Mouse (Mus musculus) kidney, adult 9 months (tissue): ENCODE results near the gene Safb.
A peak's percentile ranks its signal among the peaks of the same experiment; 100 is the strongest.

Source experiments
- DNase-seq: peaks from one replicate; pipeline ENCODE4 v3.0.0; 2022

Safb gene

GRCm38 (mm10) chr17:56561866-56562265, 22.8 kb upstream of the Safb start:
- no peak for DNase-seq

DNA sequence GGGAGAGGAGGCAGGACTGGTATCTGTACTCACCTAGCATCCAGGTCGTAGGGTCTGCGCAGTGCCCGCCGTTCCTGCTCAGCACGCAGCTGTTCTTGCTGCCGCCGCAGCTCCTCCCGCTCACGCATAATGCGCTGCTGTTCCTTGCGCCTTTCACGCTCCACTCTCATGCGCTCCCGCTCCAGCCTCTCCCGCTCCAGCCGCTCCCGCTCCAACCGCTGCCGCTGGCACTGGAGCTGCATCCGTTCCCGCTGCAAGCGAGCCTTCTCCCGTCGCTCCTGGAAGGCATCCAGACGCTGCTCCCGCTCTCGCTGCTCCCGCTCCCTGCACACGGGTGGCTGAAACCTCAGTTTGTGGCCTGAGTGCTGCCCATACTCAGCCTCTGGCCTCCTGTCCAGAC, 18.3 kb upstream of the Safb start:
- no peak for DNase-seq

DNA sequence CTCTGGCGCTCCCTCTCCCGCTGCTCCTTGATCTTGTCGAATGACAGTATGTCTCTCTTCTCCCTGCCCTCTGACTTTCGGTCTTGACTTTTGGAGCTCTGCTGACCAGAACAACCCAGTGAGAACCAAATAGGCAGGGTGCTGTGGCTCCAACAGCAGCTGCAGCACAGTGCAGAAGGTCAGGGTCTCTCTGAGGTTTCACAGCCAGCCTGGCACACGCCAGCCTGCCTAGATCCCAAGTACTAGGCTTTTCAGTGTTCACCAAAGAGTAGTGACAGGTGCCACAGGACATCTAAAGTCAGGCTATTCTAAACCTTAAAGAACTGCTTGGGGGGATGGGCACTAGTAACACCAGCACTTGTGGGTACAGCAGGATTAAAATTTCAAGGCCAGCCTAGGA, 17.7 kb upstream of the Safb start:
- no peak for DNase-seq

- DNase-seq = no peak
Observed at GRCm38 (mm10) chr17:56567370-56567769, 17.3 kb upstream of the Safb start.

- DNase-seq = no peak
Observed at GRCm38 (mm10) chr17:56570287-56570686, 14.3 kb upstream of the Safb start.

DNA sequence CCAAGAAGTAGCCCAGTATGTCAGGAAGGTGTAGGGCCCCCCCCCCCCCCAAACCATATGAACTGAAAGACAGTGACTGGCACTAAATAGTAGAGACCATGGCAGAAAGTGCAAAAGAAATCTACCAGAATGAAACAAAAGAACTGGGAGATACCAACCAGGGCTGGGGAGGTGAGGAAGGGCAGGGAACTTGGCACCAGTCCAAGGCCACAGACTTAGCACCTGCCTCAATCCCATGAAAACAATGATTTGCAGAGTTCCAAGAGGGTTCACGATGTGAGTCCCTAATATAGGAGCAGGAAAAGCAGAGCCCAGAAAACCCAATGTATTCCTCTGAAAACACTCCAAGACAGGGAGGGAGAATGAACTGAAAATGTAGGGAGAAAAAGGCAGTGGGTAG, 12.5 kb upstream of the Safb start:
- peak; percentile 36 for DNase-seq

DNA sequence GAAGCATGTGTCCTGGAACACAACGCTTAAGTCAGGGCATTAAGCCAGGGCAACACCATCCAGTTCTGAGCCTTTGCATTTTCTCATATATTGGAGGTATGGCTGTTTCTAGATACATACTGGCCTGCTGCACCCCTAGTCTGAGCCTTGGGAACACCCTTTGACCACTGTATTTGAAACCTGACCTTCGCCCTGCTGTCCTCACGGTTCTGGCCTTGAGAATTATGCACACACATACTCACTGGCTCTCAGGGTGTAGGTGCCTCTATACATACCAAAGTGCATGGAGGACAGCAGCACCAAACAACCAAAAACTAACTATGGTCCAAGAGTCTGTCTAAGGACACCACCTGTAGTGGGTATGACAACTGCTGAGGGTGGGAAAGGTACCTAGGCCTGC, 11.7 kb upstream of the Safb start:
- DNase-seq = no peak

DNA sequence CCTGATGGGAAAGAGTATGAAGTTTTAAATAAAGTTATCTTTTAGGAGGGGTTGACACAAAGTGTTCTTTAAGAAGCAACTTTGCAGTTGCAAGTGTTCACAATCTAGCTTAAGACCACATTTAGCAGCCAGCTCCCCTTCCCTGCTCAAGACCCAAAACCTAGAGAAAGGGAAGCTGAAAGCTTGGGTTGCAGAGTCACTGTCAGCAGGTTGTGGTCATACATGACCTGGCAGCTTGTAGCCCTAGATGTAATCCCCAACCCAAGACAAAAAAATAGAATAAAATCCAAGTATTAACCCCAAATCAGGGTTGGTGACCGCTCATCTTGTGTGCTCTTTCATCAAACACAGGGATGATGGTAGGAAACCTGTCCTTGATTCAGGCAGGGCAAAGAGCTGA, 1.6 kb upstream of the Safb start:
- no peak for DNase-seq

DNA sequence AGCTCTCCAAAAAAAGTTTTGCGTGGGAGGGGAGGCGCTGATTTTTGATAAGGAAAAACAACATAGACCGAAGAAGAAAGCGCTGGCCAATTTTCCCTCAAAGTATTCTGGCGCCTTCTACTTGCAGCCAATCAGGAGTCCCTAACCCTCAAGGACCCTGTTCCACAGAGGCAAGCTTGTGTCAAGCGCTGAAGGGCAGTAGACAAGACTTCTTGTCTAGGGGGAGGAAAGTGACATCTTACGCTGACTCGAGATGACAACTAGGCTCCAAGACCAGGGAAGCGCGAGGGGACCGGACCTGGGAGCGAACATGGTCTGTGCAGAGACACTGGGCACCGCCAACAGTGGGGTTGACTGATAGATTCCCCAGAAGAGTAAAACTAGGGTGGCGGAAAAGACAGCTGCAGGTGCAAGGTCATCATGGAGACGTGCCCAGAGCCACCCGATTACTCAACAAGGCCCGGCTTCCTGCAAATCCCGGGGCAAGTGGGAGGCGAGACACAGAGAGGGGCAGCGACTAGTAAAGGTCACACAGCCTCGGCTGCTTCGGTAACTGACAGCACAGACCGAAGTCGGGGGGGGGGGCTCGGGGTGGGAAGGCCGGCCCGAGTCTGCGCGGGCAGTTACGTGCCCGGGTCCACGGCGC, 891 bp upstream of the Safb start:
- peak; percentile 53 for DNase-seq

DNA sequence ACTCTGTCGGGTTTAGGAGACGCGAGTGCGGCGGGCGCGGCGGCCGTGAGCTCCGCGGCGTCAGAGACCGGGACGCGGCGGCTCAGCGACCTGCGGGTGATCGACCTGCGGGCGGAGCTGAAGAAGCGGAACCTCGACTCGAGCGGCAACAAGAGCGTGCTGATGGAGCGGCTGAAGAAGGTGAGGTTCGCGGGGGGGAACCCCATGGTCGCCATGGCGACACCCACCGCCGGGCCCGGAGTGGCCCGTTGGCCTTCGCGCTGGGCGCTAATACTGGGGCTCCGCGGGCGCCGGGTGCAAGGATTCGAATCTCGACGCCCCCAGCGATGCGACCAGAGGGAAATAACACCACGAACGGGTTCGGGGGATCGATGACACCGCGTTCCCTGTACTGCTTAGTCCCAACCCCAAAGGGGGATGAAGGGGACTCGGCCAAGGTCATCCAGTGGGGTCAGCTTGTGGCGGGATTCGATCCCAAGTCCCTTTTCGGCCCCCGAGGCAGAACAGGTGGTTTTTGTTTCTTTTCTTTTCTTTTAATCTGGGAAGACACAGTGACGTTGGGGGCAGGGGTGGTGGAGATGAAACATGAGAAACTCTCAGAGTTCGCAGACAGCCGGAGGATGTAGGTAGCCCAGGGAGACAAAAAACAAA, 671 bp downstream of the Safb start:
- peak; percentile 44 for DNase-seq

- no peak for DNase-seq
Observed at GRCm38 (mm10) chr17:56587773-56588172, 3.1 kb downstream of the Safb start.

- no peak for DNase-seq
Observed at GRCm38 (mm10) chr17:56588921-56589320, 4.3 kb downstream of the Safb start.

- DNase-seq = no peak
Observed at GRCm38 (mm10) chr17:56592553-56592952, 7.9 kb downstream of the Safb start.

DNA sequence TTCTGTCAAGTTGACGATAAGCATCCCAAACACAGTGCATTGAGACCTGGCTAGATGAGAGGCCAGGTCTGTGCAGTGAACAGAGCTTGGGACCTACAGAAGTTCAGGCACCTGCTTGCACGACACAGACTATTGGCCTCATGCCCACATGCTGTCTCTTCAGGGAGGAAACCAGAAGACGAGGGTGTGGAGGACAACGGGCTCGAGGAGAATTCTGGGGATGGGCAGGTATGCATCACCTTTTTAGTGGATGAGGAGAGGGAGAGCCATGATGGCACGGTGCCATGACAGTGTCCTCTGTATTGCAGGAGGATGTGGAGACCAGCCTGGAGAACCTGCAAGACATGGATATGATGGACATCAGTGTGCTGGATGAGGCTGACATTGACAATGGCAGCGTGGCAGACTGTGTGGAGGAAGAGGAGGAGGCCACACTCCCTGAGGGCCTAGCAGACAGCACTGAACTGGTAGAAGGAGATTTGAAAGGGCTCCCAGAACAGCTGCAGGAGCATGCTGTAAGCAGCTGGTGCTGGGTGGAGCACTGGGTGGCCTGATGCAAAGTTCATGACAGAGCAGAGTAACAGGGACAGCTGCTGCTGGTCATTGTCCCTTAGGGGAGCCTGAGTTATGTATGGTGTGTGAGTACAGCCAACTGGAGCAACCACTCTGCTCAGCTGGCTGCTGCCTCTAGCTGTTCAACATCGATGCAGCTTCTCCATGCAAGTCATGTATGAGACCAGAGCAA, 9.1 kb downstream of the Safb start:
- DNase-seq = no peak

GRCm38 (mm10) chr17:56603186-56604069, 18.8 kb downstream of the Safb start:
- DNase-seq = no peak

DNA sequence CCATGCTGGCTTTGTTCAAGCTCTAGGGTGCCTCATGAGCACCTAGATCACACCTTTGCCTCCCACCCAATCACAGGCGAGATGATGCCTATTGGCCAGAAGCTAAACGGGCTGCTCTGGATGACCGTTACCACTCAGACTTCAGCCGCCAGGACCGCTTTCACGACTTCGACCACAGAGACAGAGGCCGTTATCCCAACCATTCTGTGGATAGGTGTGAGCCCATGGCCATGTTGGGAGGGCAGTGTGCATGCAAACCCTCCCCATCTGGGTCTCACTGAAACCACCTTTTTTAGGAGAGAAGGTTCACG, 19.4 kb downstream of the Safb start:
- DNase-seq = no peak

DNA sequence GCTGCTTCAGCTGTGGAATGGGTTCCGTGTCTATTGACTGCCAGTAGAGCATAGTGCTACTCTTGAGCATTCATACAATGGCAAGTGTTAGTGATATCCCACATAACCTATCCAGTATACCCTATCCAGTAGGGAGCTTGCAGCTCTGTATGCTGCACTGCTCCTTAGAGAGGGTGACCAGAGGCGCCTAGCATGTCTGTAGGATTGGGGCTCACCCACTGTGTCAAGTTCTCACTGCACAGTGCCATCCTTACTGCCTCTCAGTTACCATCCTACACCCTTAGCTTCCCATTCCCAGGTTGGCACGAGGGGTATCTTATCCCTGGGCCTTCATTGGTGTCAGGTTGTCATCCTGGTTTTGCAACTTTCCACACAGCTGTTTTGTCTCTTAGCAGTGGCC, 19.8 kb downstream of the Safb start:
- DNase-seq = no peak

DNA sequence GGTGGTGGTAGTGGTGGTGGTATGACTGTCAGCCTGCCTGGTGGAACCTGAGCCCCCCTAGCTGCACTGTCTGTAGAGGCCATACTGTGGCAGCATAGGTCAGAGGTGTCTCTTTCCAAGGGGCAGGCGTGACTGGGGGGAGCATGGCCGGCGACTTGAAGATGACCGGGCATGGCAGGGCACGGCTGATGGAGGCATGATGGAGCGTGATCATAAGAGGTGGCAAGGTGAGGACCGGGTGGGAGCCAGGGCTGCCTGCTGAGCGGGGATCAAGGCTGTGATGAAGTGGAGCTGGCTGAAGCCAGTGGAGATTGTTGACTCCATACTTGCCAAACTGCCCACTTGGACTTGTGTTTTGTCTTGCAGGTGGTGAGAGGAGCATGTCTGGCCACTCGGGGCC, 20.8 kb downstream of the Safb start:
- DNase-seq = no peak

- DNase-seq = no peak
Observed at GRCm38 (mm10) chr17:56607521-56608062, 23.0 kb downstream of the Safb start.

DNA sequence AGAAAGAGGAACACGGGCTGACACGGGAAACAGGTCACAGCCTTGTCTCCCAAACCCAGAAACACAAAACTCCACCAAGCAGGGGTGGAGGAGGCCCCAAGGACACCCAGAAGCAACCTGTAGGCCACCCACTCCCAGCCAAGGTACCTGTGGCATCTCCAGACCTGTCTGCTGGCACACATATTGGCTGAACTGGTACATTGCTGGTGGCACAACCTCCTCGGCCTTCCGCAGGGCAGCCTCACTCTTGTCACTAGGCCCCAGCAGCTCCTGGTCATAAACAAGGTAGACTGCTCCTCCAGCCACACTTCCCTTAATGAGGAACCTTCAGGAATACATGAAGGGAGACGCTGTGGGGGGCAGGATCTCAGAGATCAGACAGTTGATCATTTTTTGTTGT, 24.1 kb downstream of the Safb start:
- DNase-seq = no peak

DNA sequence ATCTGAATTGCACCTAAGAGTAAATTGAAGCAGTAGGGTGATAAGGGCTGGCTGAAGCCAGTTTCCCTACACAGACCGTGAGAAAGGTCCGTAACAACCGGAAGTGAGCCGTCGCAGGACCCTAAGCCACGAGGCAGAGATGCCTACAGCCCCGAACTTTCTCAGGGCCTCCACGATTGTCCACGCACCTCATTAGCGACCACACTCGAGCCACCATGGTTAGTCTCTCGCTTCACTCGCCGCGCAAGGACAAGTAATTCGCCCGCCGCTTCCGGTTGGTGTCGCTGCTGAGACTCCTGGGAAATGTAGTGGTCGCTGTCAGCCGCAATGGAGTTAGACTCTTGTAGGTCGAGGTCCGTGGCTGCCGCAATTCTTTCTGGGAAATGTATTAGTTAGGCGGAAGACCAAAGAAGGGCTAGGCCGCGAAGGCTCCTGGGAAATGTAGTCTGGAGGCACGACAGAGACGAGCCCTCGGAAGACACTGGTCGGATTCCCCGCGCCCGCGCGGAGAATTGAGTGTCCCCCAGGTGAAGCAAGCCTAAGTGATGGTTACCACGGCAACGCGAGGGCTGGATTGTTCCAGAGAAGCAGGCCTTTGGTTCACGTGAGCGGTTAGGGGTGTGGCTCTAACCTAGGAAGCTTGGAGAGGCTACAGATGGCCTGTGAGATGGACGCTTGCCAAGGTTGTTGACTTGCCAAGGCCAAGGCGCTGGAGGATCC, 25.0 kb downstream of the Safb start, which contains the start of gene 2410015M20Rik:
2410015M20Rik (minus strand) TSS at position 320 of the 720 bp plus-strand sequence.
- peak; percentile 99 for DNase-seq

- no peak for DNase-seq
Observed at GRCm38 (mm10) chr17:56611323-56611722, 26.7 kb downstream of the Safb start.
